Mouse (Mus musculus) C2C12 (cell line): Measurements from ENCODE around the gene Psmd2.

ENCODE experiments used
- CTCF ChIP-seq: IDR thresholded peaks from one replicate; pipeline ENCODE4 v1.5.1; 2011; ENCODE audit not compliant: control insufficient read depth, insufficient read depth, insufficient read length
- FOSL1 ChIP-seq: IDR thresholded peaks from one replicate; pipeline ENCODE4 v1.8.0; 2011; ENCODE audit warnings: mild to moderate bottlenecking, low read length; ENCODE audit not compliant: poor library complexity, insufficient read depth, severe bottlenecking
- MAX ChIP-seq: IDR thresholded peaks from one replicate; pipeline ENCODE4 v1.6.1; 2011; ENCODE audit warnings: mild to moderate bottlenecking, control low read depth
- MYOD1 ChIP-seq: IDR thresholded peaks from one replicate; pipeline ENCODE4 v1.6.1; 2011; ENCODE audit warnings: low read depth; ENCODE audit not compliant: control insufficient read depth, insufficient read length
- MYOG ChIP-seq: IDR thresholded peaks from one replicate; pipeline ENCODE4 v1.6.1; 2011; ENCODE audit not compliant: control insufficient read depth, insufficient read length; ENCODE audit errors: extremely low read depth
- USF1 ChIP-seq: IDR thresholded peaks from one replicate; pipeline ENCODE4 v1.6.1; 2011; ENCODE audit warnings: low read depth, mild to moderate bottlenecking, control low read depth, moderate library complexity

GRCm38 (mm10) chr16:20672965-20673705, 21.7 kb downstream of the Psmd2 start:
- no peak for TF ChIP-seq MYOD1
- TF ChIP-seq USF1 = no peak
- no peak for TF ChIP-seq MAX
- no peak for TF ChIP-seq CTCF
- TF ChIP-seq FOSL1 = no peak
- no peak for TF ChIP-seq MYOG
